Mouse (Mus musculus): Measurements from ENCODE around the gene Gm17571.
A peak's percentile ranks its signal among the peaks of the same experiment; 100 is the strongest.

The Gm17571 gene

GRCm38 (mm10) chr9:13455231-13455630 is 8.7 kb upstream of the Gm17571 start:
- no peak for DNase-seq (ENCODE audit: low read depth, low spot score)

DNA sequence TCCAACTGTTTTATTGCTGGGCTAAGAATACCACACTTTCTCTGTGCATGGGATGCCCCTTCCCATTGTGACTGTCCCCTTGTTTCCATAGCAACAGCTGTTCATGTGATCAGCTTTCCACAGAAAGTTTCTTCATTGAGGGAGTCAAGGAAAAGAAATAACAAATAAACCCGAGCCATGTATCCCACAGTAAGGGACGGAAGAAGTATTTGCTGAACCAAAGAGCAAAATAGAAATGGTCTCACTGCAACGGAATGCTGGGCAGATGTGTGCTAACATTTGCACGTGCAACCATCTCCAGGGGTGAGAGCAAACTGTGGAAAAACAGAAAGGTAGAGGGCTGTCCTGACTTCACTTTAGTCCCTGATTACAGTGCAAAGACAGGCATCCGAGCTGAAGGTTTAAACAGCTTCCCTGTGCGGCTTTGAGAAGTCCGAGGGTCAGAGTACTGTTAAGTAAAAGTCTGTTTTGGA is 8.1 kb upstream of the Gm17571 start:
- no peak for DNase-seq (ENCODE audit: low read depth, low spot score)

- DNase-seq (ENCODE audit: low read depth, low spot score): no peak
Observed at GRCm38 (mm10) chr9:13448716-13449115, 2.2 kb upstream of the Gm17571 start.

- no peak for DNase-seq (ENCODE audit: low read depth, low spot score)
Observed at GRCm38 (mm10) chr9:13446236-13446635, 317 bp downstream of the Gm17571 start.

DNA sequence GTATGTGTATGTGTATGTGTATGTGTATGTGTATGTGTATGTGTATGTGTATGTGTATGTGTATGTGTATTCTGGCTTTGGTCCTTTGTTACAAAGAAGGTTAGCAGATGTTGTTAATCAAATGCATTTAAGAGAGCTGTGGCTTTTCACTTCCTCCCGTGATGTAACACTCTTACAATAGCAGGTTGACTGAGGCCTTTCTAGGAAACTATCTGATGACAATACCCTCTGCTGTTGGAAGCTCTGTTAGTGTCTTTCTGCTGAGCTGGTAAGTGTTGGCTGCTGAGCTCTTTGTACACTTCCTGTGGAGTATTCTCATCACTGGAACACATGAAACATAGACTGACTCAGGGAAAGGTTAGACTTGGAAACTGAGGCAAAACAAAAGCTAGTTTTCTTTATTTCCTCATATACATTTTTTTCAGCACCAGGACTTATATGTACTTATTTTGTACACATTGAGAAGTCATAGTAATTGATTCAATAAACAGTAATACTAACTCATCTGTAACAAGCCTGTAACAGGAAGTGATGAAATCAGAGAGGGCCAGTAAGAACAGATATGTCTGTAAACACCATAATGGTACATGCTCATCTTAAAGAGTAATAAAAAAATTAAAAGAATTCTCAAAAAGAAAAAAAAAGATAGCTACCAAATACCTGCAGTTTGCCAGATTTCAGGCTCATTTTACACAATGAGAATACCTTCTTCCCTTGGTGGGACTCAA is 2.9 kb downstream of the Gm17571 start:
- DNase-seq (ENCODE audit: low read depth, low spot score): no peak

- no peak for DNase-seq (ENCODE audit: low read depth, low spot score)
Observed at GRCm38 (mm10) chr9:13442012-13442735, 4.4 kb downstream of the Gm17571 start.

DNA sequence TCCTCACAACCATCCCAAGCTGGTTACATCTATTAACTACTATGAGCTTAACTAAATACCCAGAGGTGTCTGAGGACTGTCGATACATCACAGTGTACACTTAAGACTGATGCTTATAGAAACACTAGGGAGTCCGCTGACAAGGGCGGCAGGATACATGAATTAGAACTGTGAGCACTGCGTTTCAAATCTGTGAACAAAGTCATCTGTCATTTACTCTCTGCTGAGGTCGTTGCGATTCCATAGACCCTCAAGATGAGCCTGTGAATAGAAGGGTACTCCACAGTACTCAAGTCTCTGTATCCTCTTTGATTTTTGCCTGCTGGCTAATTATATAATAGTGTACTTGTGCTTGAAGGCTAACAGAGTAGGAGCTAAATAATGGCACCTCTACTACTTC is 5.6 kb downstream of the Gm17571 start:
- no peak for DNase-seq (ENCODE audit: low read depth, low spot score)

GRCm38 (mm10) chr9:13433501-13434090 is 13.0 kb downstream of the Gm17571 start:
- DNase-seq (ENCODE audit: low read depth, low spot score): no peak

DNA sequence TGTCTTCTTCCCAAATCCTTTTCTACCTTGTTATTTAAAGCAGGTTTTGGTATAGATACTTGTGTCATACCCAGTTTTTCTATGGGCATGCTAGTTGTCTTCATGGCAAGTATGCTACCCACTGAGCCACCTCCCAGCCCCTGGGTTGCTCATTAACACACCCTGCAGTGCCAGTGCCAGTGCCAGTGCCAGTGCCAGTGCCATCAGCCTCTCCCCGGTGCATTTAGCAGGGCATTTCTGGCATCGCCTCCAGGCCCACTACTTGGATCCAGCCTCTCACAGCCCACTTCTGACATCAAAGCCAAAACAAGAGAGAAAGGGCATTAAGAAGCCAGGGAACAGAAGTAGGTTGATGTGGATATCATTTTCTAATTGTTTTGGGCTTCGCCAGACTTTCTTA is 14.9 kb downstream of the Gm17571 start:
- no peak for DNase-seq (ENCODE audit: low read depth, low spot score)

DNA sequence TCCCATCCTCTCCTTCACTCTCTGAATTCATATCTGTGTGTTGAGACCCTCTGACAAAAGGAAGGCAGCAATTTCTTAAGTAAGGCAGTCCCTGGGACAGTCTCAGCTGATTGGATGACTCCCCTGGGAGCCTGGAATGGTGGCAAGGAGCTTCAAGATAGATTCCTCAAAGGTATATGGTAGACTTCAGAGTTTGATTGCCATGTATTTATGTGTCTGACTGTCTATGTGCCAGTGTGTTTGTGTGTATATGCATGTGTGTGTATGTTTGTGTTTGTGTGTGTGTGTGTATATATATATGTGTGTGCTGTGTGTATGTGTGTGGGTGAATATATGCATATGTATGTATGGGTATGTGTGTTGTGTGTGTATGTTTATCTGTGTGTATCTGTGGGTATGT is 15.8 kb downstream of the Gm17571 start:
- no peak for DNase-seq (ENCODE audit: low read depth, low spot score)

DNA sequence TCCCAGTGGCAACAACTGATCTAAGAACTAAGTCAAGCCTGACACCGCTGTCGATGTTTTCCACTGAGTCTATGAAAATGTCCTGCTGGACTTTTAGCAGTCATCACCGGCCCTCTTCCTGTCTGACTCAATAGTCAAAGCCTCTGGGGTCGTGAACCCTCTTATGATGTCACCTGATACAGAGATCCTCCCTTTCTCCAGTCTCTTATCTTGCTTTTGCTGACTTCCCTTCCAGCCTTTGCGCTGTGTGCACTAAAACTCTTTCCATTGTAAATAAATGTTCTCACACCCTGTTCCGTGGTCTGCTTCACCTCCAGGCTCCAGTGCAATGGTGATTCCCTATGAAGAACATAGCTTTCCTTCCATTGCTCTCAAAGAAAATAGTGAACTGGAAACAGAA is 16.3 kb downstream of the Gm17571 start:
- DNase-seq (ENCODE audit: low read depth, low spot score): no peak

GRCm38 (mm10) chr9:13429477-13430125 is 17.0 kb downstream of the Gm17571 start:
- DNase-seq (ENCODE audit: low read depth, low spot score): no peak

- peak; percentile 71 for DNase-seq (ENCODE audit: low read depth, low spot score)
Observed at GRCm38 (mm10) chr9:13425031-13425940, 21.3 kb downstream of the Gm17571 start.

DNA sequence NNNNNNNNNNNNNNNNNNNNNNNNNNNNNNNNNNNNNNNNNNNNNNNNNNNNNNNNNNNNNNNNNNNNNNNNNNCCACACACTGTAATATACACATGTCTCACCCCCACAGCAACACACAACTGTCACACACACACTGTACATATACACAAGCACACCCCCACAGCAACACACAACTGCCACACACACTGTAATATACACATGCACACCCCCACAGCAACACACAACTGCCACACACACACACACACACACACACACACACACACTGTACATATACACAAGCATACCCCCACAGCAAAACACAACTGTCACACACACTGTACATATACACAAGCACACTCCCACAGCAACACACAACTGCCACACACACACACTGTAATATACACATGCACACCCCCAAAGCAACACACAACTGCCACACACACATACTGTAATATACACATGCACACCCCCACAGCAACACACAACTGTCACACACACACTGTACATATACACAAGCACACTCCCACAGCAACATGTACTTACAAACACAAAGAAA is 32.3 kb downstream of the Gm17571 start:
- DNase-seq (ENCODE audit: low read depth, low spot score): no peak
